Mouse (Mus musculus): Measurements from ENCODE around the gene Lrp11. TPM values are rescaled to one million over a fixed set of nuclear protein-coding genes. Genes with fewer than 3 reads are reported as not detected.
A peak's percentile ranks its signal among the peaks of the same experiment; 100 is the strongest.

Lrp11 gene
- polyA plus RNA-seq, 2 experiments, result 0.24 to 0.27 TPM

- DNase-seq (ENCODE audit: low read depth in 3 of 3, low spot score in 3 of 3) (no peak), ATAC-seq (ENCODE audit: insufficient read depth) (no peak)
- Histone ChIP-seq H3K4me1 (replicated peaks; ENCODE audit: control insufficient read depth in 2 of 2, insufficient read depth in 2 of 2, low read length in 1 of 2) (no peaks in the 10 kb centered on the region), H3K27ac (no peak overlapping the region), H3K36me3 (replicated peaks; ENCODE audit: control insufficient read depth, insufficient read depth, low read depth) (no peaks in the 10 kb centered on the region), H3K4me3 (ENCODE audit: insufficient read depth in 1 of 2, low read depth in 2 of 2, low read length in 2 of 2) (no peak overlapping the region), H3K4me2 (ENCODE audit: low read depth) (no peak overlapping the region), H3K9ac (replicated peaks) (no peak overlapping the region), H3K9me3 (ENCODE audit: control insufficient read depth, low read length) (no peaks in the 10 kb centered on the region), H3K27me3 (ENCODE audit: control insufficient read depth, insufficient read depth, low read length) (no peaks in the 10 kb centered on the region)
- TF ChIP-seq EP300 (IDR thresholded peaks at IDR 0.05; ENCODE audit: low read depth) (no peak), CTCF (IDR thresholded peaks at IDR 0.05; ENCODE audit: low read depth) (no peak)
- WGBS (ENCODE audit: insufficient replicate concordance), result 47% methylated on average over 7 of the region's 7 CpGs
Observed at GRCm38 (mm10) chr10:7598177-7598576, 8.6 kb downstream of the Lrp11 start.

DNA sequence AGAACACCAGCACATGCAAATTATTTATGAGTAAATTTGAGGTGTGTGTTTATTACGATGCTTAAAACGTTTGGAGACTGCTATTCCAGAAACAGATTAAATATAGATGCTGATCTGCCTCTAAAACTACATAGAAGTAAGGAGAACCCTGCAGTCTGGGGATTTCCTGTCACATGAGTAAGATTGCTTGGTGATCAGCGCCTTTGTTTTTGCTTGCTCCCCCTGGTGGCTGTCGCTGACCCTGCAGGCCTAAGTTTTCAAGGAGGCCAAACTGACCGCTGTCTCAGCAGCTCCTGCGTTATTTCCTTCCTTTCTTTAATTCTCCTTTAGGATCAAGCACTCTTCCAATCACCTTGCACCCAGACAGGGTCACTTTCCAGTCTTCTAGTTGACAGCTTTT, 11.0 kb downstream of the Lrp11 start:
- H3K4me3 ChIP-seq (ENCODE audit: insufficient read depth in 1 of 2, low read depth in 2 of 2, low read length in 2 of 2), result no peak overlapping the region
- H3K36me3 ChIP-seq (replicated peaks; ENCODE audit: control insufficient read depth, insufficient read depth, low read depth), result no peaks in the 10 kb centered on the region
- 8% methylated on average over 6 of the region's 6 CpGs for WGBS (ENCODE audit: insufficient replicate concordance)
- no peak overlapping the region for H3K9ac ChIP-seq (replicated peaks)
- no peak for ATAC-seq (ENCODE audit: insufficient read depth)
- no peaks in the 10 kb centered on the region for H3K9me3 ChIP-seq (ENCODE audit: control insufficient read depth, low read length)
- H3K27me3 ChIP-seq (ENCODE audit: control insufficient read depth, insufficient read depth, low read length), result no peaks in the 10 kb centered on the region
- peak; percentile 91 for TF ChIP-seq CTCF (IDR thresholded peaks at IDR 0.05; ENCODE audit: low read depth)
- TF ChIP-seq EP300 (IDR thresholded peaks at IDR 0.05; ENCODE audit: low read depth), result no peak
- peak in 2 of 3 experiments; percentile 26 to 28 for DNase-seq (ENCODE audit: low read depth in 3 of 3, low spot score in 3 of 3)
- H3K27ac ChIP-seq, result no peak overlapping the region
- H3K4me1 ChIP-seq (replicated peaks; ENCODE audit: control insufficient read depth in 2 of 2, insufficient read depth in 2 of 2, low read length in 1 of 2), result no peaks in the 10 kb centered on the region
- H3K4me2 ChIP-seq (ENCODE audit: low read depth), result no peak overlapping the region

- Histone ChIP-seq H3K4me2 (ENCODE audit: low read depth) (no peak overlapping the region), H3K27me3 (ENCODE audit: control insufficient read depth, insufficient read depth, low read length) (no peaks in the 10 kb centered on the region), H3K36me3 (replicated peaks; ENCODE audit: control insufficient read depth, insufficient read depth, low read depth) (no peaks in the 10 kb centered on the region), H3K9ac (replicated peaks) (no peak overlapping the region), H3K4me3 (ENCODE audit: insufficient read depth in 1 of 2, low read depth in 2 of 2, low read length in 2 of 2) (no peak overlapping the region), H3K9me3 (ENCODE audit: control insufficient read depth, low read length) (no peaks in the 10 kb centered on the region), H3K27ac (no peak overlapping the region), H3K4me1 (replicated peaks; ENCODE audit: control insufficient read depth in 2 of 2, insufficient read depth in 2 of 2, low read length in 1 of 2) (no peaks in the 10 kb centered on the region)
- TF ChIP-seq CTCF (IDR thresholded peaks at IDR 0.05; ENCODE audit: low read depth) (no peak), EP300 (IDR thresholded peaks at IDR 0.05; ENCODE audit: low read depth) (no peak)
- 47% methylated on average over 2 of the region's 2 CpGs for WGBS (ENCODE audit: insufficient replicate concordance)
- DNase-seq (ENCODE audit: low read depth in 3 of 3, low spot score in 3 of 3), result no peak
- no peak for ATAC-seq (ENCODE audit: insufficient read depth)
Observed at GRCm38 (mm10) chr10:7605168-7605567, 15.6 kb downstream of the Lrp11 start.

DNA sequence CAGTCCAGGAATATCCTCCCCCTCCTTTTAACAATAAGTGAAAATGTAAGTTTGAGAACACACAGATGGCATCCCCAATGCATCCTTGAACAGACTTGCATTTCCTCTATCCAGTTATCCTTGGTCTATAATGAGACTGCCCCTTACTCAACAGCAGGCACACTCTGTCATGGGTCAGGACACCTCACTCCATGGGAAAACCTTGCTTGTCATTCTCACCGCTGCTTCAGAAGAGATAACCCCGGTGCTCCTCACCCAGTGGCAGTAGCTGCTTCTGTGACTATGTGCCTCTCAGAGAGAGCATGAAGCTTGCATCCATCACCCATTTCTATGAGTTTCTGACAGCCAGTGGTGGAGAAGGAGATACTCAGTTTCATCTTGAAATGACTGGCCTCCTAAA, 16.8 kb downstream of the Lrp11 start:
- no peaks in the 10 kb centered on the region for H3K4me1 ChIP-seq (replicated peaks; ENCODE audit: control insufficient read depth in 2 of 2, insufficient read depth in 2 of 2, low read length in 1 of 2)
- no peak for DNase-seq (ENCODE audit: low read depth in 3 of 3, low spot score in 3 of 3)
- H3K9ac ChIP-seq (replicated peaks), result no peak overlapping the region
- no peak overlapping the region for H3K4me3 ChIP-seq (ENCODE audit: insufficient read depth in 1 of 2, low read depth in 2 of 2, low read length in 2 of 2)
- WGBS (ENCODE audit: insufficient replicate concordance), result 62% methylated on average over 2 of the region's 2 CpGs
- TF ChIP-seq CTCF (IDR thresholded peaks at IDR 0.05; ENCODE audit: low read depth), result no peak
- no peak for TF ChIP-seq EP300 (IDR thresholded peaks at IDR 0.05; ENCODE audit: low read depth)
- no peak overlapping the region for H3K4me2 ChIP-seq (ENCODE audit: low read depth)
- ATAC-seq (ENCODE audit: insufficient read depth), result no peak
- H3K9me3 ChIP-seq (ENCODE audit: control insufficient read depth, low read length), result no peaks in the 10 kb centered on the region
- H3K27me3 ChIP-seq (ENCODE audit: control insufficient read depth, insufficient read depth, low read length), result no peaks in the 10 kb centered on the region
- H3K36me3 ChIP-seq (replicated peaks; ENCODE audit: control insufficient read depth, insufficient read depth, low read depth), result no peaks in the 10 kb centered on the region
- H3K27ac ChIP-seq, result no peak overlapping the region

DNA sequence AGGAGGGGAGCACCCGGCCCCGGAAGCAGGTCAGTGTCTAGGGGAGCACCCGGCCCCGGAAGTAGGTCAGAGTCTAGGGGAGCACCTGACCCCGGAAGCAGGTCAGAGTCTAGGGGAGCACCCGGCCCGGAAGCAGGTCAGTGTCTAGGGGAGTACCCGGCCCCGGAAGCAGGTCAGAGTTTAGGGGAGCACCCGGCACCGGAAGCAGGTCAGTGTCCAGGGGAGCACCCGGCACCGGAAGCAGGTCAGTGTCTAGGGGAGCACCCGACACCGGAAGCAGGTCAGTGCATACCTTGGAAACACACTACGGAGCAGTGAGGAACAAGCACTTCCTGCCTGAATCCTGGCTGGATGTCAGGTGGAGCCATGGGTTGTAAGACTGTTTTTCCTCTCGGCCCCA, 19.0 kb downstream of the Lrp11 start:
- Histone ChIP-seq H3K4me2 (ENCODE audit: low read depth) (no peak overlapping the region), H3K4me3 (ENCODE audit: insufficient read depth in 1 of 2, low read depth in 2 of 2, low read length in 2 of 2) (no peak overlapping the region), H3K27ac (no peak overlapping the region), H3K9me3 (ENCODE audit: control insufficient read depth, low read length) (no peaks in the 10 kb centered on the region), H3K36me3 (replicated peaks; ENCODE audit: control insufficient read depth, insufficient read depth, low read depth) (no peaks in the 10 kb centered on the region), H3K27me3 (ENCODE audit: control insufficient read depth, insufficient read depth, low read length) (no peaks in the 10 kb centered on the region), H3K9ac (replicated peaks) (no peak overlapping the region), H3K4me1 (replicated peaks; ENCODE audit: control insufficient read depth in 2 of 2, insufficient read depth in 2 of 2, low read length in 1 of 2) (no peaks in the 10 kb centered on the region)
- 84% methylated on average over 17 of the region's 17 CpGs for WGBS (ENCODE audit: insufficient replicate concordance)
- TF ChIP-seq CTCF (IDR thresholded peaks at IDR 0.05; ENCODE audit: low read depth) (no peak), EP300 (IDR thresholded peaks at IDR 0.05; ENCODE audit: low read depth) (no peak)
- no peak for DNase-seq (ENCODE audit: low read depth in 3 of 3, low spot score in 3 of 3)
- ATAC-seq (ENCODE audit: insufficient read depth), result no peak

Data from liver, embryonic 14.5 days (tissue).